Mouse (Mus musculus) spleen, adult 2 months (tissue): ENCODE results near the gene Coro7. TPM values are rescaled to one million over a fixed set of nuclear protein-coding genes. Genes with fewer than 3 reads are reported as not detected.
A peak's percentile ranks its signal among the peaks of the same experiment; 100 is the strongest.

Experiments used
- DNase-seq, 2 experiments: peaks; one replicate each; pipeline versions ENCODE4 v3.0.0 to v3.0.0-alpha.2; 2012 to 2021; ENCODE audit warnings: low spot score in 2 of 2, low read depth in 1 of 2
- H3K27ac ChIP-seq: fragments of 200-500 bp; 2 replicates; pipeline ENCODE4 v1.5.1; 2012; ENCODE audit warnings: low read length, inconsistent platforms; ENCODE audit not compliant: insufficient read depth
- H3K27me3 ChIP-seq: fragments of 200-500 bp; 2 replicates; pipeline ENCODE4 v1.6.1; 2012; ENCODE audit warnings: mild to moderate bottlenecking, moderate library complexity, low read length, inconsistent platforms; ENCODE audit not compliant: control insufficient read depth, insufficient read depth
- H3K36me3 ChIP-seq: fragments of 200-500 bp; 2 replicates; pipeline ENCODE4 v1.6.1; 2012; ENCODE audit warnings: mild to moderate bottlenecking, low read length, inconsistent platforms; ENCODE audit not compliant: control insufficient read depth, insufficient read depth
- H3K4me1 ChIP-seq: fragments of 200-500 bp; 2 replicates; pipeline ENCODE4 v1.6.1; 2011; ENCODE audit warnings: inconsistent platforms; ENCODE audit not compliant: control insufficient read depth, insufficient read depth, insufficient read length
- H3K4me3 ChIP-seq: fragments of 200-500 bp; 2 replicates; pipeline ENCODE4 v1.5.1; 2011; ENCODE audit warnings: mild to moderate bottlenecking, inconsistent platforms; ENCODE audit not compliant: insufficient read depth, insufficient read length; ENCODE audit errors: extremely low read depth
- CTCF ChIP-seq: fragments of 200-500 bp; IDR thresholded peaks from 2 replicates; pipeline ENCODE4 v1.5.1; 2011; ENCODE audit warnings: mild to moderate bottlenecking, inconsistent platforms; ENCODE audit not compliant: insufficient read depth, insufficient read length, insufficient replicate concordance; ENCODE audit errors: extremely low read depth
- POLR2A ChIP-seq: fragments of 200-500 bp; IDR thresholded peaks from 2 replicates; pipeline ENCODE4 v1.6.1; 2011; ENCODE audit warnings: low read depth, low read length, inconsistent platforms
- WGBS: fragments of 180-500 bp; shearing (Covaris S2); methylation state at CpG from one replicate; pipeline ENCODE4 v1.1.7; 2018; 5-methylcytosine and 5-hydroxymethylcytosine counted together
- polyA plus RNA-seq: library from polyadenylated mRNA; depleted of rRNA; stranded (reverse); fragments of >200 nt; gene quantifications from 2 replicates; pipeline ENCODE4 v1.2.3, GENCODE M21; 2012

Coro7 gene
- polyA plus RNA-seq, 1 experiment = 150 TPM

DNA sequence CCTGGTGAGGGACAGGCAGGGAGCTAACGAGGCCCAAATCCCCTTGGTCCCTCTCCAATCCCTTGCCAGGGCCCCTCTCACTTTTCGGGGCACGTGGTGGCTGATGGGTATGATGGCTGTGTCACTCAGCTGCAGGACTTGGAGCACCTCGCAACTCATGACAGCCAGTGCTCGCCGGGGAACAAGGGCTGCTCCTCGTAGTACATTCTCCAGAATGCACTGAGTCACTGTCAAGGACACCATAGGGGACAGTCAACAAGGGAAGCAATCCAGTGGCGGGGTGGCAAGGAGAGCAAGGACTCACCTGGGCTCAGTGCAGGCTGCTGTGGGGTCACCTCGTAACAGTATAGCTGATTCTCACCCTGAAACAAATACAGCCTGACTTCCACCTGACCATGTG, 44.9 kb downstream of the Coro7 start:
- H3K4me3 ChIP-seq = no peak overlapping the region
- no peaks in the 10 kb centered on the region for H3K4me1 ChIP-seq
- TF ChIP-seq POLR2A (no peak), CTCF (no peak)
- WGBS = 93% methylated on average over 9 of the region's 9 CpGs
- peaks cover 39% of the 10 kb centered on the region for H3K36me3 ChIP-seq
- no peak overlapping the region for H3K27ac ChIP-seq
- H3K27me3 ChIP-seq = no peaks in the 10 kb centered on the region
- no peak for DNase-seq

DNA sequence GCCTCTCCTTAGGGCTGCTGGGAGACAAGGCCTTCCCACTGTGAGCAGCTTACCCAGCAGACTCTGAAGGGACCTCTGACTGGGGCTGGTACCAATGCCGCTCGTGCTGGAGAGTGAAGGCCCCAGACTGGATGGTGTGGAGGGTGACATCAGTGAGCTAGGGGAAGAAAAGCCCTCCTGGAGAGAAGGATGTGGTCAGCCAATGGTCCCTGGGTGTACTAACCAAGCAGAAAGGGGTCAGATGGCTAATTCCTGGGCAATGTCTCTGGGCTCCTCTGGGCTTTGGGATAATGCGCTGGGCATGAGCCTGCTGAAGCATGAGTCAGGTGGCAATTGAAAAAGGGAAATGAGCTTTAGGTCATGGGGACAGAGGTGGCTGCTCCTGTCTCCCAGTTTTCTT, 45.9 kb downstream of the Coro7 start:
- no peak for DNase-seq
- Histone ChIP-seq H3K36me3 (peaks cover 43% of the 10 kb centered on the region), H3K27ac (no peak overlapping the region), H3K4me3 (no peak overlapping the region), H3K27me3 (no peaks in the 10 kb centered on the region), H3K4me1 (no peaks in the 10 kb centered on the region)
- TF ChIP-seq CTCF = no peak
- TF ChIP-seq POLR2A = no peak
- WGBS = 96% methylated on average over 3 of the region's 3 CpGs

DNA sequence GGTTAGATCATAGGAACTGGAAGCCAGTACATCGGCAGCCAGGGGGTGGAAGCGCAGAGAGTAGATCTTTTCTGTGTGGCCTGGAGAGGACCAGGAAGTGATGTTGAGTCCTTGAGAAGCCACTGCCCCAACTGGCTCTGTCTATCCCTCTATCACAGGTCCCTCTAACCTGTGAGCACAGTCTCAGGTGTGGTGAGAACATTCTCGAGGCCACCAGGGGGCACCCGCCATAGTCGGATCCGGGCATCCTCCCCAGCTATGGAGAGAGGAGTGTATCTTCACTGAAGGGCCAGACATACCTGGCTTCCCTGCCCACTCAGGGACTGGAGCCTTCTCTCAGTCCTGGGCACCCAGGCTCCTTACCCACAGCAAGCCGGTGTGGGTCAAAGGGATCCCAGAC, 47.5 kb downstream of the Coro7 start:
- peaks cover 50% of the 10 kb centered on the region for H3K36me3 ChIP-seq
- no peak for DNase-seq
- H3K4me3 ChIP-seq = no peak overlapping the region
- no peaks in the 10 kb centered on the region for H3K4me1 ChIP-seq
- no peaks in the 10 kb centered on the region for H3K27me3 ChIP-seq
- no peak for TF ChIP-seq POLR2A
- 79% methylated on average over 7 of the region's 7 CpGs for WGBS
- no peak overlapping the region for H3K27ac ChIP-seq

DNA sequence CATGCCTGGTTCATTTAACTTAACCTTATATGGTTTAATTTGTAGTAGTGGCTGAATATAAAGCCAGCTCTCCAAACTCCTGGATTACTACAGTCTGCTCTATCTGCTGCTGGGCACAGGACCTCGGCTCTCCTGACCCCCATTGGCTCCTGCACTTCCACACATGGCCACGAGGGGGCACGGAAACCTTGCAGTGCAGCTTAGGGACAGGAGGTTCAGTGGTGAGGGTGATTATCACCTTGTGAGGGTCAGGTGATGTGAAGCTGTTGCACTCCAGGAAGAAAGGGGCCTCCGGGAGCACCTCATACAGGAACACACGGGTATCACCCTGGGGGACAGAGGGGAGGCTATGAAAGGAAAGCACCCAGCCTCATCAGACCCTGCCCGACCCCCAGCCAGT, 49.6 kb downstream of the Coro7 start:
- Histone ChIP-seq H3K36me3 (peaks cover 45% of the 10 kb centered on the region), H3K27me3 (no peaks in the 10 kb centered on the region), H3K27ac (no peak overlapping the region), H3K4me1 (no peaks in the 10 kb centered on the region), H3K4me3 (no peak overlapping the region)
- TF ChIP-seq POLR2A = no peak
- peak; percentile 96 for TF ChIP-seq CTCF
- WGBS = 27% methylated on average over 6 of the region's 6 CpGs
- peak; percentile 33 to 80 for DNase-seq

DNA sequence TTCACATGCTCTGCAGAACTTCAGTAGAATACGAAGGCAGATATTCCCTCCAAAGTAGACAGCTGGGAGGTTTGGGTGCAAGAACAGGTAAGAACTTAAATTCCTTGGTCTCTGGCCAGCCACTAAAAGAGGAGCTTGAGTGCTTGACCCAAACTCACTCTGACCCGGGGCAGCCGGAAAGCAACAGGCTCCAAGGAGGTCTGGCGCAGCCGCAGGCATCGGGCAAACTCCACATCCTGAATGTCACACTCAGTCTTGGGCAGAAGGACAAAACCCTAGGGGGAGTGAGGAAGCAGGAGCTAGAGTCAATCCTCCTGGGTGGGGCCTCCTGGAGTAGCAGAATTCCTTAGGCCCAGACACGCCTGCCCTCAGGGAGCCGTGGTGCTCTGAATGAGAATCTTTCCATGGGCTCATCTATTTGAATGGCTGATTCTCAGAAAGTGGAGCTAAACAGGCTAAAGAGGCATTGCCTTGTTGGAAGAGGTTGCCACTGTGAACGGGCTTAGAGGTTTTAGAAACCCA, 50.6 kb downstream of the Coro7 start:
- H3K4me1 ChIP-seq = peaks cover 2% of the 10 kb centered on the region; the same call in 1 of the 2 replicates
- no peak for DNase-seq
- no peak overlapping the region for H3K4me3 ChIP-seq
- no peak overlapping the region for H3K27ac ChIP-seq
- TF ChIP-seq POLR2A (no peak), CTCF (no peak)
- peaks cover 36% of the 10 kb centered on the region for H3K36me3 ChIP-seq
- no peaks in the 10 kb centered on the region for H3K27me3 ChIP-seq
- WGBS = 91% methylated on average over 9 of the region's 9 CpGs

DNA sequence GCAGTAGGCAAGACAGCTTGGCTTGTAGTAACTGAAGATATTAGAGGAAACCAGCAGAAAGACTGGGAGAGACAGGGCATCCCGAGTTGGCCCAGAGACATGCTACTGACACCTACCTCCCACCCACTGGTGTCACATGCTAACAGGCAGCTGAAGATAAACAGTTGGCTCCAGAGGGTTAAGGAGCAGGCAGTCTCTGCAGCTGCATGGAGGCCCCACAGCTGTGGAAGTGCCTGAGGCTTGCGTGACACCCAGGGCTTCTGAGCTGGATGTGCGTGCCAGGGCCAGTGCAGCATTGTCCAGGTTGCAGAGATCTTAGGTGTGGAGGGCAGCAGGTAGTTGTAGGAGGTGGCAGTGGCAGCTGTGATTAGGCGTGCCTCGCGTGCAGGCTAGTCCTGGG, 52.5 kb downstream of the Coro7 start:
- TF ChIP-seq POLR2A (no peak), CTCF (no peak)
- Histone ChIP-seq H3K27me3 (no peaks in the 10 kb centered on the region), H3K36me3 (peaks cover 22% of the 10 kb centered on the region), H3K27ac (no peak overlapping the region), H3K4me3 (no peak overlapping the region), H3K4me1 (peaks cover 3% of the 10 kb centered on the region; the same call in 1 of the 2 replicates)
- no peak for DNase-seq
- 91% methylated on average over 6 of the region's 6 CpGs for WGBS

DNA sequence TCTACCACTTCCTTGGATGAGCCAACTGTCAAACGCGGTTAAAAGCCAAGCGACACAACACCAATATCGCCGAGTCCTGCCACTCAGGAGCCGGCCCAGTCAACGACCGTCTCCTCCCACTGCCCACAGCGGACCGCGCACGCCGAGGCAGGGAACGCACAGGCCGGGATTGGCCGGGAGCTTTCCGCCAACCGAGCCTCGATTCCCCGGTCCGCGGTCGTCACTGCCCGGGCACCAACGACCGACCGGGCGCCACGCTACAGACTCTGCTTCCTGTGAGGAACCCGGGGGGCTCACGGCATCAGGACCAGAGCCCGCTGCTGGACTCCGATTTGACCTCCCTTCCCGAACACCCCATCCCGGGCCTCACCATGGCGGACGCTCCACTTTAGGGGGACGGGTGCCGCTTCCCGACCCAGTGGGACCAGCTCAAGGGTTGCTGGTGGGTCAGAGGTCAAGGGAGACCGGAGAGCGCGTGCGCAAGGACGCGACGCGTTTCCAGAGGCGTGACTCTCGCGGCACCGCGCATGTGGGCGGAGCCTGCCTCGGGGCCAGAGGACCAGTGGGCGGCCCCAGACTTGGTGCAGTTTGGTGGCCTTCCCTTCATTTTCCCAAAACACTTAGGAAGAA, 55.0 kb downstream of the Coro7 start, which contains the start of gene Pam16:
TSS of gene Pam16 (minus strand) at position 508 of the 630 bp plus-strand sequence.
- WGBS = under 1% methylated on average over 56 of the region's 56 CpGs
- Histone ChIP-seq H3K4me1 (peaks cover 3% of the 10 kb centered on the region; the same call in 1 of the 2 replicates), H3K27me3 (no peaks in the 10 kb centered on the region), H3K36me3 (peaks cover 14% of the 10 kb centered on the region), H3K27ac (peak within 1 kb of the TSS; percentile 77), H3K4me3 (peak within 1 kb of the TSS; percentile 93)
- DNase-seq = peak; percentile 66 to 85
- no peak for TF ChIP-seq CTCF
